Mouse (Mus musculus) E14TG2a.4 (cell line): ENCODE data around the gene Atp2b4.

Experiments
- CTCF ChIP-seq: conservative IDR thresholded peaks from 2 replicates; pipeline ENCODE4 v1.5.1; 2014; ENCODE audit warnings: low read length
- POU5F1 ChIP-seq: IDR thresholded peaks from 2 replicates; pipeline ENCODE4 v1.6.1; 2014; ENCODE audit warnings: low read length, borderline replicate concordance

DNA sequence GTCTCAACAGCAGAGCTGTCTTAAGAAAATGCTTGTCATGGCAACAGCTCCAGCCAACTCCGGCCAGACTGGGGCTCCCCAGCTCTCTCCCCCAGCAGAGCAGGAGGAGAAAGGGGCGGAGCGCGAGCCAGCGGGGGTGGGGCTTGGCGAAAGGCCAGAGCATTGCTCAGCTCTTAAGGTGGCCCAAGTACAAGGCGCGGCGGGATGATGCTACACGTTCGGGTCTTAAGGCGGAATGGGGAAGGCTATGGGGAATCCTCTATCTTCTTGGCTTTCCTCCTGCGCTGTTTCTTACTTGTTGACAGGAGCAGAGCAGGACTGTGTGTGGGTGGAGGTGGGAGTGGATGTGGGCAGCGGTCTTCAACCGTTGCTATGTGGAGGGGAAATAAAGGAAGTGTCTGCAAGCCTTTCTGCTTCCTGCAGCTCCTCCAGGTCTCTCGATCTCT, at the start of gene Atp2b4:
- no peak for TF ChIP-seq CTCF
- TF ChIP-seq POU5F1: no peak
